Mouse (Mus musculus): ENCODE data around the gene Crcp.
A peak's percentile ranks its signal among the peaks of the same experiment; 100 is the strongest.
"Not testable (repeated sequence)": the region's sequence is repeated elsewhere in the genome, so short reads cannot be mapped to it uniquely, and the experiment has no call there.

Crcp gene

GRCm38 (mm10) chr5:130023067-130023766, 5.9 kb upstream of the Crcp start:
- DNase-seq (ENCODE audit: extremely low read depth, low read depth) = no peak

- peak; percentile 87 for DNase-seq (ENCODE audit: extremely low read depth, low read depth)
Measured at GRCm38 (mm10) chr5:130023767-130024539, 5.1 kb upstream of the Crcp start.

- no peak for DNase-seq (ENCODE audit: extremely low read depth, low read depth)
Measured at GRCm38 (mm10) chr5:130027134-130027533, 2.0 kb upstream of the Crcp start.

- DNase-seq (ENCODE audit: extremely low read depth, low read depth) = no peak
Measured at GRCm38 (mm10) chr5:130027696-130028095, 1.4 kb upstream of the Crcp start.

- DNase-seq (ENCODE audit: extremely low read depth, low read depth) = no peak
Measured at GRCm38 (mm10) chr5:130031410-130032390, 2.6 kb downstream of the Crcp start.

GRCm38 (mm10) chr5:130033869-130034268, 4.8 kb downstream of the Crcp start:
- no peak for DNase-seq (ENCODE audit: extremely low read depth, low read depth)

- not testable (repeated sequence) for DNase-seq (ENCODE audit: extremely low read depth, low read depth)
Measured at GRCm38 (mm10) chr5:130036300-130036699, 7.2 kb downstream of the Crcp start.

- DNase-seq (ENCODE audit: extremely low read depth, low read depth) = peak; percentile 38
Measured at GRCm38 (mm10) chr5:130037752-130038455, 8.8 kb downstream of the Crcp start.

- no peak for DNase-seq (ENCODE audit: extremely low read depth, low read depth)
Measured at GRCm38 (mm10) chr5:130040797-130041196, 11.7 kb downstream of the Crcp start.

- DNase-seq (ENCODE audit: extremely low read depth, low read depth) = no peak
Measured at GRCm38 (mm10) chr5:130041262-130041661, 12.2 kb downstream of the Crcp start.

GRCm38 (mm10) chr5:130043741-130044140, 14.7 kb downstream of the Crcp start:
- DNase-seq (ENCODE audit: extremely low read depth, low read depth) = no peak

GRCm38 (mm10) chr5:130044201-130044695, 15.2 kb downstream of the Crcp start:
- DNase-seq (ENCODE audit: extremely low read depth, low read depth) = no peak

- no peak for DNase-seq (ENCODE audit: extremely low read depth, low read depth)
Measured at GRCm38 (mm10) chr5:130046100-130046499, 17.0 kb downstream of the Crcp start.

- no peak for DNase-seq (ENCODE audit: extremely low read depth, low read depth)
Measured at GRCm38 (mm10) chr5:130046589-130046988, 17.5 kb downstream of the Crcp start.

- DNase-seq (ENCODE audit: extremely low read depth, low read depth) = no peak
Measured at GRCm38 (mm10) chr5:130047013-130047412, 17.9 kb downstream of the Crcp start.

GRCm38 (mm10) chr5:130048786-130049520, 19.9 kb downstream of the Crcp start:
- no peak for DNase-seq (ENCODE audit: extremely low read depth, low read depth)

- DNase-seq (ENCODE audit: extremely low read depth, low read depth) = no peak
Measured at GRCm38 (mm10) chr5:130050416-130050815, 21.3 kb downstream of the Crcp start.

GRCm38 (mm10) chr5:130051073-130051860, 22.2 kb downstream of the Crcp start:
- no peak for DNase-seq (ENCODE audit: extremely low read depth, low read depth)

- DNase-seq (ENCODE audit: extremely low read depth, low read depth) = no peak
Measured at GRCm38 (mm10) chr5:130052510-130052909, 23.4 kb downstream of the Crcp start.
